Mouse (Mus musculus) ES-CJ7 (cell line): ENCODE measurements around the gene Pex5l.

Experiments
- DNase-seq: peaks from one replicate; pipeline ENCODE4 v3.0.0; 2011; ENCODE audit warnings: low read depth, low spot score

Pex5l gene

DNA sequence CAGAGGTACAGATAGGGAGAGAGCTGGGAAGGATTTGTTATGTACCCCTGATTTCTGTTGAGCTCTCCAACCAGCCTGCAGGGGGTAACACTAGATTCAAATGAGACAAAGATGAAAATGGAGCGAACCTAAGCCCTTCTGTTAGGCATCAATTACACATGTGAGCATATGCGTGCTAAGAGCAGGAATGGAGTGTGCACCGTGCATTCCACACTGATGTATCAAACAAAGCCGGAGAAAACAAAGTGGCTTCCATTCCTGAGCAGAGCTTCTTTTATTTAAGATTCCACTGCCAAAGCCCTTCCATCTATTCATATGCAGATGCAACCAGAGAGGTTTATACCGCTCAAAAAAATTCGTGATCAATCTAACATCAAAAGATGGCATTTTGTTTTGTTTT is 79.5 kb downstream of the Pex5l start:
- DNase-seq: no peak

DNA sequence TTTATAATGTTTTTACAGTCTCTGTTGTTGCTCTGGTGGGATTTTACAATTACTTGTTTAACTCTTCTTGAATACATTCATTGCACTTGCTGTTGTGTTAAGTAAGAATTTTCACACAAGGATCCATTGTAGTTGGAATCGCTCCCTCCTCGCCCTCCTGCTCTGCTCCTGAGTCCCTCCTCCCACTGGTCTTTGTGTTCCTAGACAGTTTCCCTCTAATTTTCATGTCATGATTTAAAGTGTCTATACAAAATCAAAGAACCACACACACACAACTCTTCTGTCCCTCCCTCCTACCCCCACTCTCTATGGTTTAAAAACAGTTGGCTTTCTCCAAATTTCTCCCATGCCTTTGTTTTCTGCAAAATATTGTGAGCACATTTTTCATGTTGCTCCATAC is 81.6 kb downstream of the Pex5l start:
- no peak for DNase-seq

DNA sequence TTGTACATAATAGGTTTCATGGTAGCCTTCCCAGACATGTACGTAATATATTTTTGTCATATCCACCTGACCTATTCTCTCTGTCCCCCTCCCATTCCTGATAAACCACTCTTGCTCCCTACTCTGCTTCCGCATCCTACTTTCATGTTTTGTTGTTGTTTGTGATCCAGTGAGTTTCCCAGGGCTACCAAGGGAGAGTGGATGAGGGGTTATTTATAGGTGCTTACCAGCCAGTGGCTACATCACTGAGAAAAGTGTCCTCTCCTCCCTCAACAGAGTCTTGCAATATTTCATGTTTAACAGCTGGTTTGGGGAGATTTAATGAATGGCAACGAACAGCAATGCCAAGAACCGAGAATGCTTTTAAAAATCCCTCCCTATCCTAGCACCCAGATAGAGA is 82.0 kb downstream of the Pex5l start:
- no peak for DNase-seq

DNA sequence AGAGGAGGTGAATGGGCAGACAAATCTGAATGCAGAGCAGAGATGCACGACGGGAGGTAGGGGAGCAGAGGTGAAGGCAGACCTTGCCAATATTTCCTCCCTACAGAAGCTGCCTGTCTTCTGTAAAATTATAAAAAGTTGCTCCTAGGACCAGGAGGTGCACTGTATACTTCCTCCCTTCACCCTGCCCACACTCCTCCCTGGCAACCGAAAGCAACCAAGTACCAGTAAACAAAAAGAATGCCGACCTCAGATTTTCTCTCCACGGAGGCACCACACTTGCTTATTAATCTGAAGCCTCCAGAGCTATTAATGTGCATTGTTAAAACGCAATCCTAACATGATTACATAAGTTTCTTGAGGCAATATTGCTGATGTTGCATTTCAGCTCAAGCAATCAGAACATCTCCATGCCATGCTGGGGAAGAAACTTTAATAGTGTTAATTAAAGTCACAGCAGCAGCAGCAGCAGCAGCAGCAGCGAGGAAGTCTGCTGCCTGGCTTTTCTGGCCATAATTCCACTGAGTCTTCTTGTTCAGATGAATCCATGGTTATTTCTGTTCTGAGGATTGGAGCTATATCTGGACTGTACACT is 82.6 kb downstream of the Pex5l start:
- no peak for DNase-seq

DNA sequence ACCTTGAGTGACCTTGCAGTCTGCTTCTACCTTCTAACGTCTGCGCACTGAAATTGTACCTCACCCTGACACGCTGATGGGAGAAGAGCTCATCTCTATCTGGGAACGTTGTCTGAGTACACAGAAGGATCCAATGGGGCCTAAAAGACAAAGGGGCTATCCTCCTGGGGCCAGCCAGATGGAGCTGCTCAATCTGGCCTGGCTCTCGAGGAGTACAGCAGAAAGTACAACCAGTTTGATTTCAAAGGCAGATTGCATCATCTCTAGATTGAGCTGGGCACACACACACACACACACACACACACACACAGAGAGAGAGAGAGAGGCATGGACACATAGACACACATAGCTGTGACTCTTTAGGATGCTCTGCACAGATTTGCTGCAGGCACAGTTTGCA is 94.7 kb downstream of the Pex5l start:
- no peak for DNase-seq

DNA sequence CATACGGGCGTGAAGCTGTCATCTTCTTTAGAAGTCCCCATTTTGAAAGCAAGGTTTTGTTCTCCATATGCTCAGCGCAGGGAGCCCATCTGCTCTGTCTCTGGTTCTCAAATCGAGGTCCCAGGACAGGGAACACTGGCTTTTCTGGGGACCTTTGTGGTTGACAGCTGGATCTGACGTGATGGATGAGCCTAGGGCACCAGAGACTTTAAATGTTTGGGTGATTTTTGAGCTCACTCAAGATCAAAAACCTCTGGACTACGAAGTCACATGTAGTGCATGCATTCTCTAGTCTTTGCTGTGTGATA is 98.3 kb downstream of the Pex5l start:
- no peak for DNase-seq

DNA sequence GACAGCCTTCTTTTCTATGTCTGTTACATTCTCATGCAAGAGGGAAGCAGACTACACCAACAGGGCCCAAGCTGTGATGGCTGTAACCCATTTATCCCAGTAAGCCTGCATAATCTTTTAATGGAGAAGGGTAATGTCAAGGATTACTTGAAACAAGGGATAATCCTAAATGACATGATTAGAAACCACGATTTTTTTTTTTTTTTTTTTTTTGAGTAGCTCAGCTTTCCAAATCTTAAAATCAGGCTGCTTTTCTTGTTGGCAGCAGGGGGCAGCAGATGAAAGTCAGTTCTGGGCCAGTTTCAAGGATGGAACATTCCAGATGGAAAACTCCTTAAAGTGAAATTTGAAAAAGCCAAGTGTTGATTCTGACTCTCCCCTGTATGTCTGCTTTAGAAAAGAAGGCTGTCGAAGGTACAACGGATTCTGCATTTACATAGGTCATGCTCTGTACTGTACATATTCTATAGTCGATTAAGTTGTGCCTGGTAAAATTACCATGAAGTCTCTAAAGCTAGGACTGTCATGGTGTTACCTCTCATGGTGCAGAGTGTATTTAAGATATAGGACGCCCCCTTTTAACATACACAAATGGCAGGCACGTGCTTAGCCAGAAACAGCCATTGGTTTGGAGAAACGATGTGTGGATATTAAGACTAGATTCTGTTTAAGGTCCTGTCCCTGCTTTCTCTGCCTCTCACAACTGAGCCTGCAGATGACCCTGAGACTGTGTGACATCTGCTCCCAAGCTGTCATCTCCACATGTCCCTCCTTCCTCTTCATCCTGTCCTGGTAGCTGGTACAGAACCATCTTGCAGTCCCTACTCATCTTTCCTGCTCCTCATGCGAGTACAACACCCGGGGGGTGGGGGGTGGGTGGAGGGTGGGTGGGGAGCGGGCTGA is 98.9 kb downstream of the Pex5l start:
- DNase-seq: no peak

DNA sequence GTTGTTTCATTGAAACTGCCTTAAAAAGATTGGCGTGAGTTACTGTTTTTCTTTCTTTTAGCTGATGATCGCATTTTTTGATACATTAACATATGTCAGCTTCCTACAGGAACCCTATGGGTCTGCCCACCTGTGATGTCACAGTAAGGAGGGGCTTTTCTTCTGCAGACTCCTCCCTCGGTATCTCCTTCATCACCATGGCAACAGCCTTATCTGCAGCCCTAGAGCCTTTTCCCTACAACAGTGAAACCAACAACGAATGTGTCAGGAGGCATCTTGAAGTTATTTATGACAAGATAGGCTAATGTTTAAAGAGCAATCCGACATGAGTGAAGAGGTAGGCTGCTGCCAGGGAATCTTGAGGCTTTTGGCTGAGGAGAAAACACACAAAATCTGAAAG is 118.5 kb downstream of the Pex5l start:
- DNase-seq: peak; percentile 18

DNA sequence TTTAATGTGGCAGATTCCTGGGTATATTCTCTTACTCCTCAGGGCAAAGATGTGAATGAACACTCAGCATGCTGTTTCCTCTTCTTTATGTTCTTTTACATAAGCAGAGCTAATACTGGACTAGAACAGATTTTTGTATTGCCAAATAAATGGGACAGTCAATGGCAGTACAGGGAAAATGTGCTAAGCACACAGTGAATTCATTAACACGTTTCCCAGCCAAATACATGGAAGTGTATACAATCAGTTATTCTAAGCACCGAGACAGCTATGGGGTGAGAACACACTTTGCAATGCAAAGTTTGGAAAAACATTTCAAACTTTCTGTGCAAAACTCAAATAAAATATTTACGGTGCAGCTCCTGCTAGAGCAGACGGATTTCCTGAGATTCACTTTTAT is 139.1 kb downstream of the Pex5l start:
- DNase-seq: no peak

DNA sequence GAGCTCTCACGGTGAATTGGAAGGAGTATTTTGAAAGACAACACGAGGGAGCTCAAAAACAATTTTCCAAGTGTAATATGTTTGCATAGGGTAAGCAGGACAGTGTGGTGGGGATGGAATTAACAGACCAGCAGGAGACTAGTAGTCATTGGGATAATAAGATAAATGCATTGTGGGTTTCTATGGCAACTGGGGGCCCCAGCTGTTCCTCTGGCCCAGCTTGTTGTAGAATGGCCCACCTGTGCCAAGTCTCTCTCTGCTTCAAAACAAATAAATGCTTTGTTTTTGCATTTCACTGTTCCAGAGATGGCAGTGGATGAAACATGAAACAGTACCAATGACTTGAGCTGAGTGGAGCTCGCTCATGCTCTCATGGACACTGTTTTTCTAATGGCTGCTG is 141.3 kb downstream of the Pex5l start:
- DNase-seq: no peak

DNA sequence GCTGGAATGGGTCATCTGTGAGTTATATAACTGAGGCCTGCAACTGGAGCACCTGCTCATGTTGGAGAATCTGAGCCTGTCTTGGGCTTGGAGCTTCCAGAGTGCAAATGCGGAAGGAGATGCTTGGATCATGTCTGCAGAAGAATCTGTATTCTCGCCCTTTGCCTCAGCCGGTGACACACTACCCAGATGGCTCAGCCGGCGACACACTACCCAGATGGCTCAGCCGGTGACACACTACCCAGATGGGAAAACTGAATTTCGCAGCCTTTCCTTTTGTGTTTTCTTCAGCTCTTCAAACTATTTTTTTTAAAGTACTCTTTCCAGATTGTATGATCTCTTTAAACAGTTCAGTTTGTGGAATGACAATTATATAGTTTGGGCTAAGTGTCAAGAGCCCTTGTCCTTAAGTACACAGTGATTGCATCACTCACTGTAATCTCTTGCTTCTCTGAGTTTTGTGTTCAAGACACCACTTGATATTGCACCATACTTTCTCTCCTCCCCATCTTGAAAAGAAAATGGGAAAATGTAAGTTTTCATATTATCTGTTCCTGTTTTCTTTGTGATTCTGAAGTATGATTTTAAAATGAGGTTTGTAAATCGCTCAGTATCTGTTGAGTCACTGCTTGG is 142.5 kb downstream of the Pex5l start:
- DNase-seq: no peak

DNA sequence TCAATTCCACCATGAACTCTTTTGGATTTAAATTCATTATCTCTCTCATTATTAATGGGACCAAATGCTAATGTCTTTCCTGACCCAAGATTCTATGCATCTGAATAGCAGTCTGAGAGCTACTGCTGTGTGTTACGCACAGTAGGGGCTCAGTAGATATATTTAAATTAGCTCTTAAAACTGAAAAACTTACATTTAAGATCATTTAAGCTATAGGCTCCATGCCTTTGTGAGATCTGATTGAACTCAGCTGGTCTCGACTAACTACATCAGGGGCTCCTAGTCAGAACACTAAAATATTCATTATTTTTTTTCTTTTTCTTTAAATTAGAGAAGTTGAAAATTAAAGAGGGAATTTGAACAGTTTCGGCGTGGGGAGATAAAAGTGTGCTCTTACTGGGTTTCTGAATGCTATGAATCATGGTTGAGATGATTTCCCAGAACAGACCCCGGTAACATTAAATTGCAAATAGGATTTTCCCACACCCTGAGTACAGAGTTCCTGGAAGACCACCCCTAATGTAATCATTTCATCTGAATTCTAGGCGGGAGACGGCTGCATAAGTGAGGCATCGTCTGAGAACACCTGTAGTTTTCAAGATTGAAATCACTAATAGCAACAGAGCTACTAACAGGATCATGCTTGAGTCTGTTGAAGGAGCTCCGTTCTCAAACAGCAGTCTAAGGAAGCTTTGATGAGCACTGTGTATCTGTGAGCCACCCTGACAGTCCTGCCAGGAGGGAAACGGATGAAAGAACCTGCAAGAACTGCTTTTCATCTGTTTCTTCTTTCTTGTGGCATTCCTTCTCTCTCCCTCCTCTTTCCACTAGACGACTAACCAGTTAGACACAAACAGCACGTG is 151.1 kb downstream of the Pex5l start:
- no peak for DNase-seq

DNA sequence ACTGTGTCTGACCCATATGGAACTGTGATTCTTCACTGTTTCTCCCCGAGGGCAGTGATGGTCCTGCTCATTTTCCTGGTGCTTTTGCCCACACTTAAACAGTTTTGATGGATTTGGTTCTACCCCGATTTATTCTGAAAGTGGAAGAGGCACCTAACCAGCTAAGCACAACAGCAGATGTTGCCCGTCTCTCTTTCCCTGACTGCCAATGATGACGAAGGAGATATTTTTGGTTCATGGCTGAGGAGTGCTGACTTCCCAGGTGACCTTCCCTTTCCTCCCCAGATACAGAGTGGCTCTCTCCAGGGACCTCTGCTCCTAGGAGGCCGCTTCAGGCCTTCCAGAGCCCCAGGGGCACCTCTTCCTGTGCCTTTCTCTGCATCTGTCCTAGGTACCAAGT is 155.2 kb downstream of the Pex5l start:
- DNase-seq: no peak

DNA sequence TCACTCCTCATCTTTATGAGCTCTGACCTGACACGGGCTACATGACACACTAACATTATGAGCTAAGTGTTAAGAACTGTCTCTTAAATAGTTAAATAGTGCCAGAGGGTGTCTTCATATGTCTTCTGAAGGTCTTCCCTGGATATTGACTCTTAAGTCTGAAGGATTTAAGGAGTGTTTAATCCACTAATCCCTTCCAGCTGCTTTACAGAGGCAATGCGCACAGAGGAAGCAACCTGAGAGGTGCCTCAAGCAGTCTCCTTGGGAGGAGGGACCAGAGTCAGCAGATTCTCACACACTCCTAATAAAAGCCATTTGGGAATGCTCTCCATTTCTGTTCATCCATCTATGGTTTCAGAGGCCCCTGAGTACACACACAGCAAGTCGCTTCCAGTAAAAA is 157.9 kb downstream of the Pex5l start:
- no peak for DNase-seq

DNA sequence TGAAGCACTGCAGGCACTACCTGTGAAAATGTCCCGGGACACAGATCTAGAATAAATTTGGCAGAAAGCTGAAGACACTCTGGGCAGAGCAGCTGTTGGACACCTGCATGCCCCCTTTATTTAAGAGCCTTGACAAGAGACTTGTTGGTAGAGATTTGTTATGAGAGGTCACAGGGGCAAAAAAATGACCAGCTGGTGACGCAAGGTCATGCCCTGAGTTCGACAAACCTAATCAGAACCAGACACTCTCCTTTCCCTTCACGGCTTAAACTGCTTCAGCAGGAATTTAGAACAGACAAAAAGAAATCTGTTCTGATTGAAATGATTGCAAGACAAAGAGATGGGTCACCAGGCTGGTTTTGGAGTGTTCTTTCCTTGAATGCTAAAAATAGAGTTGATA is 163.1 kb downstream of the Pex5l start:
- DNase-seq: no peak

DNA sequence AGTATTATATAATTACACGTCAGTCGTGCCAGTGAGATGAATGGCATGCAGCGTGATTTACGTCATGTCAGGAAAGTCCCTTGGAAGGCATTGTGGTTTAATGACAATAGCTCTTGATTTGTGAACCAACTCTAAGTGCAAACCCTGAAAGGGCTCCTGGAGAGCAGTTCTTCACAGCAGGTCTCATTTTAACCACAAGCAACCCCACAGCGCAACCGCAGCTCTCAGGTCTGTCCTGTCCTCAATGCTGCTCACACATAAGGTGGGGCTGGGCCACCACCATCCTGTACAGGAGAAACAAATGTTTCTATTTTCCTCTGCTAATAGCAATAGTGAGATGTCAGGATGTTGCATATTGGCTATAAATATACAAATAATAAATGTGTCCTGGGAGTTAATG is 163.8 kb downstream of the Pex5l start:
- DNase-seq: no peak

DNA sequence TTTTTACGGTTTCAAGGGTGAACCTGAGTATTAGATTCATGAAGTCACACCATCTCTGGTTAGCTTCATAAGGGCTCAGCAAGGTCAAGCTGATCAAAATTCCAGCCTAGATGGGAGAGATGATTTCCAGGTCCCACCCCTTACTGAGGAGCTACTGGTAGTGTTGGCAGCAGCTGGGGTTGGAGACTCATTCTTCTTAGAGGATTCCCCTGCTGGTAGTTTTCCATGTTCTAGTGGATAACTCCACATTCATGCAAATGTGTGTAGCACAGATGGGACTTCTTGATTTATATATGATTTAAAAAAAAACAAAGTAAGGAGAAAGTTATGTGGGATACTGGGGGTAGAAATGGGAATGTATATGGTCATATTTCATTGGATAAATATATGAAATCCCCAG is 172.8 kb downstream of the Pex5l start:
- no peak for DNase-seq

DNA sequence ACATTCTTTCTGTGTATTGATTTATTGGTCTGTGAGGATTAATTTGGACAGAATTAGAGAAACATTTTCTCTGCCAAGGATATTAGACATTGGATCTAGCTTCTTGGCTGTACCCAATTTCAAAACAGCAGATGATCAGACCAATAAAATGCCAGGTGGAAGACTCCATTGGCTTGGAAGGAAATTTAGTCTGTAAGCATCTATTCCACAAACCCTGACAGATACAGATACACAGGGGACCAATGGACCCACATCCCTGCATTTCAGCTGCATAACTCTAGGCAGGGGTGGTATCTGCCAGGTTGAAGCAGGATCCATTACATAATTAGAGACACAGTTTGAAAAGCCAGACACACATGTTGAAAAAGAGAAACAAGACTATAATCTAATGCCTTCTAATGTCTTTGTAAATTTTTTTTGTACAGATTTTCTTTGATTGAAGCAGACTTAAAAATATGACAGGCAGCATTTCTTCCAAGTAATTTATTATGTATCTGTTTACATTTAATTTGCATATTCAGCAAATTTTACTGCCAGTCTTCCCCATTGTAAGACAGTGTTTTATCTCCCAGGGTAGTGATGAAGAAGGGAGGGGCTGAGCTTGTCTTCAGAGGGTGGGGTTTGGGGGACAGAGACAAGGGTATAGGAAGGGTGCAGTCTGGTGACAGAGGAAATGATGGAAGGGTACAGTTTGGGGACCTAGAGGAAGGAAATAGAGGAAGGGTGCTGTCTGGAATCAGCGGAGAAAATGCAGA is 174.2 kb downstream of the Pex5l start:
- no peak for DNase-seq

DNA sequence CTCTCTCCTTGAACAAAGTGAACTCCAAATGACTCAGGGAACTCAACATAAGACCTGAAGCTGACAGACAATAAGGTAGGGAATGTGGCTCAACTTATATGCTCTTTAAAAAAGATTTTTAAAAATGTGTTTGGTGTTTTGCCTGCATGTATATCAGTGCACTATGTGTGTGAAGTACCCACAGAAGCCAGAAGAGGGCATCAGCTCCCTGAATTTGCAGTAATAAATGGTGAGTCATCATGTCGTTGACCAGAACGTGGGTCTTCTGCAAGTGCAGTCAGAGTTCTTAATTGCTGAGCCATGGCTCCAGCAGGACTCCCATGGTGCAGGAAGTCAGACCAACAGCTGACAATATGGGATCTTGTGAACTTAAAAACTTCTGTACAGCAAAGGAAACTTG is 177.5 kb downstream of the Pex5l start:
- peak; percentile 62 for DNase-seq

DNA sequence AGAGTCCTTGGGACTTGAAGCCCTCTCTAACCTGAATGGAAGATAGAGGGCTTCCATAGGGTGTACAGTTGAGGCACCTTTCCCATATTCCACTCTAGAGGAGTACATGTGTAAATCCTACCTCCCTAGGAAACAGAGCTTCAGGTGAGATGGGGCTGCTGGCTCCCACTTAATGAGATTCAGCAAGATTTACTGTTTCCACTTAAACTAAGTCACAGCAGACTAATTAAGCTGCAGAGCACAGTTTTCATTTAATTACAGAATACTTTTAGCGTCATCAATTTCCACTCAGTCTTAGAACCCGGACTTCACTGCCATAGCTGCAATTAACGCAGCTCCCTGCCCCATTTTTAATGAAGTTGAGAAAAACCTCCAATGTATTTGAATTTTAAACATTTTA is 181.6 kb downstream of the Pex5l start:
- DNase-seq: no peak

DNA sequence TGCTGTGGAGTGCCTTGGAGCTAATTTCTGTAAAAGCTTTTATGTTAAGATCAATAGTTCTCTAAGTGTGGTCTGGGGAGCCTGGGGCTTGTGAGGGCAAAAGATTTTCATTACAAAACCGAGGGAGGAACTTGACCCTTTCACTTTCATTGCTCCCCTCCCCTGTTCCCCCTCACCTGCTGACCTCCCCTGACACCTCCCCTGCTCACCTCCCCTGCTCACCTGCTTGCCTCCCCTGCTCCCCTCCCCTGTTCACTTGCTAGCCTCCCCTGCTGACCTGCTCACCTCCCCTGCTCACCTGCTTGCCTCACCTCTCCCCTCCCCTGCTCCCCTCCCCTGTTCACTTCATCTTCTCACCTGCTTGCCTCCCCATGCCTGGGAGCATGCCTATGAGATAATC is 191.7 kb downstream of the Pex5l start:
- no peak for DNase-seq

DNA sequence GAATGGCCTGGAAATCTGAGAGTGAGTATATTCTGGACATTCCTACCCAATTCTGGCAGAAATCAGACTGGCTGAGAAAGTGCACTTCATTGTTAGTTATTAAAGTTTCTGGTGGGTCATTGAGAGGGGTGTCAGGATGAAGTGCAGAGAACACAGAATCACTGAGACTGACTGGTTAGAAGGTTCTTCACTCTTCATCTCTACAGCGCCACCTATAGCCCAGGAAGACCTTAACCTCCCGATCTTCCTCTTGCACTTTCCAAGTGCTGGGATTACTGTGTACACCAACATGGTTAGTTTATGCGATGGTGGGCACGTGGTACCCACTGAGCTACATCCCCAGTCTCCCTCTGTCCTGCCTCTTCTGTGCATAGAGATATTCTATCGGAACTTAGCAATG is 195.6 kb downstream of the Pex5l start:
- peak; percentile 60 for DNase-seq
